Mouse (Mus musculus) thymus, adult 2 months (tissue): ENCODE data around the gene Boll.

ENCODE experiments used
- CTCF ChIP-seq: fragments of 200-500 bp; IDR thresholded peaks from 2 replicates; pipeline ENCODE4 v1.5.1; 2012; ENCODE audit warnings: mild to moderate bottlenecking, control low read depth, low read length, moderate library complexity, borderline replicate concordance; ENCODE audit not compliant: control insufficient read depth, poor library complexity, insufficient read depth; ENCODE audit errors: extremely low read depth
- POLR2A ChIP-seq: fragments of 200-500 bp; IDR thresholded peaks from 2 replicates; pipeline ENCODE4 v1.6.1; 2012; ENCODE audit warnings: mild to moderate bottlenecking, low read length, control low read depth, moderate library complexity; ENCODE audit not compliant: control insufficient read depth, poor library complexity, insufficient read depth; ENCODE audit errors: extremely low read depth

DNA sequence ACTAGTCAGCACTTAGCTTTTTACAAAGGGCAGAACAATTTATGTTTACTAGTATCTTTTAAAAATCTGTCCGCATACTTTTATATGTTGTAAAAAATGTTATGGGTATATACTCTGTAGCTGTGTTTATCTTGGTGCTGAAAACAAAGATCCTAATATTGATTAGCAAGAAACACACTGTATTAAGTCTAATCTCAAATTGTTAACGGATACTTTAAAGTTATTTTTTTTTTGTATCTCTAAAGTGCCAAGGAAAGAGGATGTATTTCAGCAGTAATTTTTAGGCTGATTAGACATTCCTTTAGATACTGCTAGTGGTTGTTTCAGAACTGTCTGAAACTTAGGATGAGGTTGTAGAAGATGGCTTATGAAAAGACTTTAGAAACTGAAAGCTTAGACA lies 116.9 kb downstream of the Boll start:
- TF ChIP-seq CTCF (no peak), POLR2A (no peak)
